Mouse (Mus musculus) fibroblast of lung, adult 2 months (primary cell): ENCODE measurements around the gene Rcsd1.

Source experiments
- DNase-seq: peaks from one replicate; pipeline ENCODE4 v3.0.0-alpha.2; 2011; ENCODE audit warnings: low read depth

The Rcsd1 gene

GRCm38 (mm10) chr1:165717711-165718542, 8.4 kb upstream of the Rcsd1 start:
- no peak for DNase-seq

- no peak for DNase-seq
Observed at GRCm38 (mm10) chr1:165716426-165716825, 6.9 kb upstream of the Rcsd1 start.

DNA sequence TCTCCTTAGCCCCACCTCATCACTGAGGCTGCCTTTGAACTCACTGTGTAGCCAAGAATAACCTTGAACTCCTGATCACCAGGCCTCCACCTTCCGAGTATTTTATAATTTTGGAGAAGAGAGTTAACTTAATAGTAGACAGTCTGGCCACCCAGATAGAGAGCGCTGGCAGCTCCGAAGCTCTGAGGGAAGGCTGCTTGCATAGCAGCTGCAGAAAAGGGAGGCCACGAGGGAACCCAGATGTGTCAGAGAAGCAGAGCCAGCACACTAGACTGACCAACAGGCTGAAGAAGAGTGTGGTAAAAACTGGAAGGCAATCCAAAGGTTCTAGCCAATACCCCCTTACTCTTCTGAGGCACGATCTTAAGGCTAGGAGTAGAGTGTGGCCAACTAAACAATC, 4.2 kb upstream of the Rcsd1 start:
- DNase-seq = no peak

GRCm38 (mm10) chr1:165711914-165712313, 2.4 kb upstream of the Rcsd1 start:
- DNase-seq = no peak

DNA sequence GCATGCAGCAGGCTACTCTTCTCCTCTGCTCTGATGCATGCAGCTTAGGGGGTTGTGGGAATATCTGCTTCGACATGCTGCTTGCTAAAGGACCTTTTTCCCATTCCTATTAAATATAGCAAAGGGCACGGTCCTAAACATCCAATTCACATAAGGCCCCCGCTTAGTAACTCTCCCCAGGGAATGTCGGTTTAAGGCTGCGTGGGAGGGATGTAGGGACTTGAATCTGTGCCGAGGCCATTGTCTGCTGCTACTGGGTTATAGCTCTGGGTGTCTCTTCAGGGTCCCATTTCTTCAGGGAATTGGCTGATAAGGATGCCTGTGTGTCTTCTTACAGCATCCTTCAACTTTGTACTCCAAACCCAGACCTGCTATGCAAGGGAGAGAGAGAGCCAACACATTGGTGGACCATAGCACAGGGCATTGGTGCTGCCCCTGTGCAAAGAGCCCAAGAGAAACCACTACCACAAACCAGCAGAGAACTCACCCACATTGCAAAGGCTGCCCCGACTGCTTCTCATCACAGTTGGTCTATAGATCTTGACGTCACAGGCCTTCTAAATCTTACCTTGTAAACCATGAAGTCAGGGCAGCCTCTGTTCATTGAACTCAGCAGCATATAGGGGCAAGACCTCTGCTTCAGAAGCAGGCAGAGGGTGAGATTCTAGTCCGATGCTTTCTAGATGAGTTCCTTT, 724 bp downstream of the Rcsd1 start:
- no peak for DNase-seq

DNA sequence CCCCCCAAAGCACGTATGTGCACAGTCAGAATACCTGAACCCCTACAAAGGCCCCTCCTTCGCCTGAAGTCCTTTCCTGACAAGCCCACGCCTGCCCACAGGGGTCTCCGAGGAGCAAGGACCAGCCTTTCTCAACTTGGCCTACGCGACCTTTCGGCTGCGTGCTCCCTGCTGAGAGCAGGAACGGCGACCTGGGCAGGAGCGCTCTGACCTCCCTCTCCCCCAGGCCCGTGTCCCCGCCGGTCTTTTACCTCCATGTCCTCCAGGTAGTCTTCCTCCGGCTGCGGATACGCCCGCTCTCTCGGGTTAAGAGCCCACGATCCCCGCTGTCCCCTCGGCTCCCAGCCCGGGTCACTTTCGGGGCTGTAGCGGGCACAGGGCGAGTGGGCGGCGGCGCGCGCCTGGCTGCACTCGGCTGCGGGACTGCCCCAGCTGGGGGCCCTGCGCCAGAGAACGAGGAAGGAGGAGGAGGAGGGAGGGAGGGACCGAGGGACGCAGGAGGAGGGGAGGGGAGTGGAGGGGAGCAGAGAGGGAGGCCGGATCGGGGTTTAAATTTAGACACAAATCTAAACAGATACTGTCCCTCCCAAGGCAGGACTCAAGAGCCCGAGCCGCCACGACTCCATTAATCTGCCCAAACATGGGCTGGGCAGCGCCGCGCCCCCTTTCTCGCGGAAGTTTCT, 1.8 kb downstream of the Rcsd1 start:
- no peak for DNase-seq

- no peak for DNase-seq
Observed at GRCm38 (mm10) chr1:165707241-165707639, 2.3 kb downstream of the Rcsd1 start.

GRCm38 (mm10) chr1:165706492-165706891, 3.1 kb downstream of the Rcsd1 start:
- no peak for DNase-seq

DNA sequence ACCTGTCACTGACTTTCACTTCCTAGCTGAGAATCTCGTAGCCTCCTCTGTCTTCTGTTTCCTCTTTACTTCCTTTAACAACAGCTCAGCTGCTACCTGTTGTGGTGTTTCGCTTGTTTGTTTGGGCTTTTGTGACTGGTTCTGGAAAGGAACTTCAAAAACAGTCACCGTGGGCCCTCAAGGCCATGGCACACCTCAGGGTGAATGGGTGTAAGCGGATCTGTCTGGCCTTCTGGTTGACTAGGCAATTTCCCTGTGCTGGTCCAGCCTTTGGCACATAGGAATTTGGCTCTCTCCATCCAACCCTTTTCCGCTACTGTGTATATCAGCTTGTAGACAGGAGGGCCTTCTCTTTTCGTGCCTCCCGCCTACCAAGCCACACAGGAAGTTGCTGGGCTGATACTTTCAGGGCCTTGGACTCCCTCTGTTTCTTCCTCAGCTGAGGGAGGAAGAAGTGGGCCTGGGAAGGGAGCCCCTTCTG, 3.6 kb downstream of the Rcsd1 start:
- DNase-seq = no peak

GRCm38 (mm10) chr1:165705368-165705767, 4.2 kb downstream of the Rcsd1 start:
- no peak for DNase-seq

DNA sequence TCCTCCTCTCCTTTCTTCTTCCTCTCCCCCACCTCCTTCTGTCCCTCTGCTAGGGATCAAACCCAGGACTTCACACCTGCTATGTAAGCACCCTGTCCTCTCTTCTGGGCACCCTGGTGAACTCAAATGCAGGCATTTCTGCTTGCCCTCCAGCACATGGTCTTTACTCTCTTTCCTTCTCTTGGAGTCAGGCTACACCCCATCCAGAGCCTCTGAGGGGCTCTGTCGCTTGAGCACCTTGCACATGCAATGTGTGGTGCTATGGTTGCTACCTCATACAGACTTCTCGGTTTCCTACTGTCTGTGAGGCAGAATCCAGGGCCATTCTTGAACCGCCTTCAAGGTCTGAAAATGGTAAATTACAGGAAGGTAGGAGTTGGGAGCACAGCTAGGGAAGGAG, 4.7 kb downstream of the Rcsd1 start:
- no peak for DNase-seq

GRCm38 (mm10) chr1:165702221-165703031, 7.1 kb downstream of the Rcsd1 start:
- peak; percentile 74 for DNase-seq

DNA sequence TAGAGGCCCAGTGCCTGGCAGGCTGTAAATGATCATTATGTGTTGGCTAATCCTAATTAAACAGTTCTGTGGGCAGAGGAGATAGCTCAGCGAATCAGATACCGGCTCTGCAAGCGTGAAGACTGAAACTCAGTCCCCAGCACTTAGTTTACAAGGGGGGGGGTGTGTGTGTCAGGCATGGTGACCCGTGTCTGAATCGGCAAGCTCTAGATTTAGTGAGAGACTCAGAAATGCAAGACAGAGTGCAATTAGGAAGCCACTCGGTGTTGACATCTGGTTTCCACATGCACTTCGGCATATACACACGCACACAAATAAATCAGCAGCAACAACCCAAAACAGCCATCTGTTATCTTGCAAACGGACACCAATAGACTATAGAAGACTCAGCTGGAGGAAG, 8.0 kb downstream of the Rcsd1 start:
- no peak for DNase-seq

DNA sequence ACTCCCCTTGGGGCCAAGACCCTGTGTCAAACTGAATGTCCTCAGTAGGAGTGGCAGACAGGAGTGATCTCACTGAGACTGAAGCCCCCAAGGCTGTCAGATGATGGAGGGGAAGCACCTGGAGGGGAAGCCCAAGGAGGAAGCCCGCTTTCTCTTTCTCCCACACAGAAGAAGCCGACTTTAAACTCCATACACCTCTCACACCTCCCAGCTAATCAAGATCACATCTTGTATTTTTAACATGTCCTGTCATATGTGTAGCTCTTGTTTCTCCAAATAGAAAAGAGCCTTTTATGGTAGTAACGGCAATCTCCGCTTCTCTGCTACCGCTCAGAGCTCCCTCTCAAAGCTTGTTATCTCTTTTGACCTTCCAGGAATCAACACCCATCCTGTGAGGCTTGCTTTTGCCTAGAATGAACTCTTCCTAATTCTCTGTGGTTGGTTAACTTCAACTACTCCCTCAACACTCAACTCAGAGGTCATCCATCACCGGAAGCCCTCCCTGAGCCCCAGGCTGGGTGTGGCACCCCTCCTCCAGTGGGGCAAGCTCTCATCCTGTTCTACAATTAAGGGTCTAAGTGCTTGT, 8.5 kb downstream of the Rcsd1 start:
- no peak for DNase-seq

DNA sequence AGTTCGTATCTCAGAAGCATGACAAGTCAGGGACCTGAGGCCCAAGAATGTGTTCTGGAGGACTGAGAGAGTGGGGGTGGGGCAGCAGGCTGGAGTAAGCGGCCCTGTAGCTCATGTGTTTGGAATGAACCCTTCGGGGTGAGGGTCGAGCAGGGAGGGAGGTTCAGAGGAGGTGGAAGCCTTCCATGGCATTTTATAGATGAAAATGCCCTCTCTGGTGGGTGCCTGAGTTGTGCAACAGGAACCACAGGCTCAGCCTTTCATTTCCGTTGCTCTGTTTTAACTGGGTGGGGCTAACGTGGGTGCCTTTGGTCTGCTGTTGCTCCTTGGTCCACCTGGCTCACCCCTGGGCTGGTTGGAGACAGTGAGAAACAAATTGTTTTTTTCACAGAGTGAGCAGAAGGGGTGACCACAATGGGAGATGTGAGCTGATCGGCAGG, 9.2 kb downstream of the Rcsd1 start:
- DNase-seq = peak; percentile 13

- no peak for DNase-seq
Observed at GRCm38 (mm10) chr1:165697701-165698100, 11.9 kb downstream of the Rcsd1 start.

DNA sequence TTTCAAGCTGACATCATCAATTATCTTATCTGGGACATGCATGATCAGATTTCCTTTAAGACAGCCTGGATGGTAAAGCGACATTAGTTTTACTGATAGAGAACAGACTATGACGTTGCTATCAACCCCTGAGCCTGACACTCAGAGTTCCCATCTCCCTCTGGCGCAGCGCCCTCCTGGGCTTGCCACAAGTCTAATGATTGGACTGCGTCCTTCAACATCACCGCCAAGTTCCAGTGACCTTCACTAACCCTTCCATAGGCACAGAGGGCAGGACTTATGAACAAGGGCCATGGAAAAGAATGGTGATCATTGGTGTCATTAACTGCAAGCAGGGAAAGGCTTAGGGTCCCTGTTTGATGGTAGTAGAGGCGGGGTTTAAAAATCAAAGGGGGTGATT, 12.7 kb downstream of the Rcsd1 start:
- DNase-seq = no peak

DNA sequence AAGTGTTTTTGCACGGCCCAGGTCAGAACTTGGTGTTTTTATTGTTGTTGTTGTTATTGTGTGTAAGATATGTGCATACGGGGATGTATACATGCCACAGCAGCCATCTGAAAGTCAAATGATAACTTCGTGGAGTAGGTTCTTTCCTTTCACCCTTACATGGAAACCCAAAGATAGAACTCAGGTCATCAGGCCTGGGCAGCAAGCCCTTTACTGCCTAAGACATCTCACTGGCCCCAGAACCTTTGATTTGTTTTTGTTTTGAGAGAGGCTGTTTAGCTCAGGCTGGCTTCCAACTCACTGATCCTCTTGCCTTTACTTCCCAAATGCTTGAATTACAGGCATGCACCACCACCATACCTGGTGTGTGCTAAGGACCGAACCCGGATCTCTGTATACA, 13.5 kb downstream of the Rcsd1 start:
- DNase-seq = no peak

- DNase-seq = no peak
Observed at GRCm38 (mm10) chr1:165695392-165696014, 14.1 kb downstream of the Rcsd1 start.

GRCm38 (mm10) chr1:165693856-165694255, 15.7 kb downstream of the Rcsd1 start:
- DNase-seq = no peak

DNA sequence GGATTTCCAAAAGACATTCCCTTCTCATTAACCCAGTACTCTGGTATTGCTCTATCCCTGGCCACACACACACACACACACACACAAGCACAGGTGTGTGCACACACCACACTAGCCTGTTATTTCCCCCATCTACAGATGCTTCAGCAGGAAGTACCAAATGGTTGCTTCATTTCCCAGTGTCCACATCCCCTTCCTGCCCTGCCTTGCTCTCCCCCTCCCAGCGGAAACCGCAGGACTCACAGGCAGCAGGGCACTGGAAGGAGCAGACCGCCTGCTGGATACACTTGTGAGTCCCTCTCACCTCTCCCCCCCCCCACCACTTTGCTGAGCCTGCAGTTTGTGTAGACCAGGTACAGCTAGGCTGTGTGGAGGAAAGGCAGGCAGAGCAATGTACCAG, 18.0 kb downstream of the Rcsd1 start:
- no peak for DNase-seq
